Mouse (Mus musculus) forebrain, postnatal 0 days (tissue): ENCODE data around the gene Adcy9. TPM values are rescaled to one million over a fixed set of nuclear protein-coding genes. Genes with fewer than 3 reads are reported as not detected.

Experiments used
- ATAC-seq: fragments of 200-750 bp; cut with Nextera tagmentation; 2 replicates; pipeline ENCODE4 v1.8.0; 2017; ENCODE audit warnings: mild to moderate bottlenecking, moderate library complexity
- DNase-seq: peaks from one replicate; pipeline ENCODE4 v3.0.0-alpha.2; 2015
- H3K27ac ChIP-seq: fragments of 300-500 bp; sonication (generic); 2 replicates; pipeline ENCODE4 v1.5.1; 2014; ENCODE audit warnings: low read depth, mild to moderate bottlenecking, antibody characterized with exemption, low read length, moderate library complexity, mixed read lengths
- H3K27me3 ChIP-seq: fragments of 300-500 bp; sonication (generic); 2 replicates; pipeline ENCODE4 v1.6.1; 2014; ENCODE audit warnings: mild to moderate bottlenecking, low read length, mixed read lengths; ENCODE audit not compliant: insufficient read depth
- H3K36me3 ChIP-seq: fragments of 300-500 bp; sonication (generic); 2 replicates; pipeline ENCODE4 v1.6.1; 2014; ENCODE audit warnings: mild to moderate bottlenecking, moderate library complexity; ENCODE audit not compliant: insufficient read depth
- H3K4me1 ChIP-seq: fragments of 300-500 bp; sonication (generic); 2 replicates; pipeline ENCODE4 v1.6.1; 2014; ENCODE audit warnings: antibody characterized with exemption; ENCODE audit not compliant: insufficient read depth
- H3K4me2 ChIP-seq: fragments of 300-500 bp; sonication (generic); 2 replicates; pipeline ENCODE4 v1.6.1; 2014; ENCODE audit warnings: low read depth, mild to moderate bottlenecking, moderate library complexity
- H3K4me3 ChIP-seq: fragments of 300-500 bp; sonication (generic); 2 replicates; pipeline ENCODE4 v1.5.1; 2014; ENCODE audit warnings: low read depth, low read length, mixed read lengths
- H3K9ac ChIP-seq: fragments of 300-500 bp; sonication (generic); 2 replicates; pipeline ENCODE4 v1.6.1; 2014; ENCODE audit warnings: mild to moderate bottlenecking
- H3K9me3 ChIP-seq: fragments of 300-500 bp; sonication (generic); 2 replicates; pipeline ENCODE4 v1.6.1; 2016; ENCODE audit warnings: low read length
- CTCF ChIP-seq: sonication (generic); IDR thresholded peaks from 2 replicates; pipeline ENCODE4 v1.5.1; 2016; ENCODE audit warnings: antibody characterized with exemption, control low read depth, low read depth
- WGBS: fragments of 180-500 bp; shearing (Covaris S2); extraction: QIAGEN DNeasy Blood & Tissue Kit; methylation state at CpG from one replicate; pipeline ENCODE4 v1.1.7; 2014; 5-methylcytosine and 5-hydroxymethylcytosine counted together
- polyA plus RNA-seq: library from polyadenylated mRNA; unstranded; fragments of >200 nt; fragmentation: Nextera tagmentation; extraction: Ambion mirVana; gene quantifications from 2 replicates; pipeline ENCODE4 v1.2.1, GENCODE M21; 2015
- total RNA-seq: library from RNA; depleted of rRNA; stranded (reverse); fragments of >200 nt; gene quantifications from 2 replicates; pipeline ENCODE4 v1.2.3, GENCODE M21; 2014

Gene Adcy9
- total and polyA plus RNA-seq, 2 experiments from 2014 or later, result 3.8 to 19.9 TPM

DNA sequence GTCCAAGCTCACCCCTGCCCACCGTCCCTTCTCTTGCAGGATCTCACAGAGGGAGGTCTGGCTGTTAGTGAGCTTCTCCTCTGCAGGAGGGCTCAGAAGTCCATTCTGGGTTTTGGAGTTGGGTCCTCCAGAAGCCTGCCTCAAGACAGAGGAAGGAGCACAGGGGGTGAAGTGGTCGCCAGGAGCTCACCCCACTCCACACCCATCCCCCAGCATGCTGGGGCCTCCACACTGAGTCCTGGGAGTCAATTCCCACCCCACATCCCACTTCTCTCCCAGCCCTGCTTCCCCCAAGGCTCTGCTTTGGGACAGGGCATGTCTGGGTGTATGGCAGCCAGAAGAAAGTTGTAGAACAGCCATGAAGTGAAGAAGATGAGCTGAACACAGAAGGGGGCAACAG, 108.7 kb downstream of the Adcy9 start:
- no peak overlapping the region for H3K4me2 ChIP-seq
- no peak for DNase-seq
- no peaks in the 10 kb centered on the region for H3K9me3 ChIP-seq
- TF ChIP-seq CTCF, result no peak
- 34% methylated on average over 2 of the region's 2 CpGs for WGBS
- H3K9ac ChIP-seq, result no peak overlapping the region
- no peaks in the 10 kb centered on the region for H3K27me3 ChIP-seq
- no peak for ATAC-seq
- H3K36me3 ChIP-seq, result 0 out of 2 replicates have a peak, but pooled peaks cover 1% of the 10 kb centered on the region
- H3K27ac ChIP-seq, result no peak overlapping the region
- H3K4me1 ChIP-seq, result no peaks in the 10 kb centered on the region
- H3K4me3 ChIP-seq, result no peak overlapping the region

DNA sequence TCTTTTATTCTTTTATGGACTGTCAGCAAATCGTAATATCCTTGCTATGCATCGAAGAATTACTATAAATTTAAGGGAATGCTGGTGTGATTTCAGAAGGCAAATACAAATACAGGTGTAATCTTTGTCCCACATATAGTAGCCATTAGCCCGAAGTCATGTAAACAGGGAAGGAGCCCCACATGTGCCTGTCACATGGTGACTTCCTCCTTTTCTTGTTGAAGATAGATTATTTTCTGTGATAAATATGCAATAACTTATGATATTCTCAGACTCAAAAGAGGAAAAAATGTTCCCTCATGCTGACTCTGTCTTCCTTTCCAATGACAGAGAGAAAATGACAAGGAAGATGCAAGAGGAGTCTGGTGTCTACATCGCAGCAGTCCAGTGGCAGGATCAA, 112.5 kb downstream of the Adcy9 start:
- Histone ChIP-seq H3K27me3 (no peaks in the 10 kb centered on the region), H3K36me3 (peaks cover 26% of the 10 kb centered on the region; the same call in 1 of the 2 replicates), H3K4me1 (no peaks in the 10 kb centered on the region), H3K9me3 (no peaks in the 10 kb centered on the region), H3K9ac (no peak overlapping the region), H3K27ac (no peak overlapping the region), H3K4me3 (no peak overlapping the region), H3K4me2 (no peak overlapping the region)
- no peak for DNase-seq
- ATAC-seq, result no peak
- 87% methylated on average over 4 of the region's 4 CpGs for WGBS
- TF ChIP-seq CTCF, result no peak

DNA sequence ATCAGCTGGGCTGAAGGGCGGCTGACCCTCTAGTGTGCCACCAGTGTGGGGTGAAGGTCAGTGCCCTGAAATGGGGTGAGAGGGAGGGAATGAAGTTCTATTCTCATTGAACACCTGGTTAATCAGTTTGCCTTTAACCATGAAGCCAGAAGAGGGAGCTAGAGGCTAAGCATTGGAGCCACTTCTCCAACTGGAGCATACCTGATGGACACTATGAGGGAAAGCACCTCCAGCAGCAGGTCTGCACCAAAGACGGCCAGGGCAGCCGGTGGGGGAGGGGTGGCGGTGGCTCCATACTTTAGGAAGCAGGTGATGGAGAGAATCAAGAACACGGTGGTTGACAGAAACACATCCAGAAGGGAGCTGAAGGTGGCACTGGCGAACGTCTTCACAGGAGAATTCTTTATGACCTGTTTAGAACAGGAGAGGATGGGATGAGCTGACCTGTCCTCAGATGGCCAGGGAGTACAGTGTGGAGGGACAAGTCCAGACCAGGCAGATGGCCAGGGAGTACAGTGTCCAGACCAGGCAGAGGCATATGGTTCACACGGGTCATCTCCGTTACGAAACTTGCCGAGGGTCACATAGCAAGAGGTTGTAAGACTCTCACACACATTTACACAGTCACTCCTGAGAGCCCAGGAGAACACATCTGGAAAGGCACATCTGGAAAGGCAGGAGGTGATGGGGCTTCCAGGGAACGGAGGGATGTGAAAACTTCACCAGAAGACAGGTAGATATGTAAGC, 115.9 kb downstream of the Adcy9 start:
- peaks cover 28% of the 10 kb centered on the region; the same call in 1 of the 2 replicates for H3K36me3 ChIP-seq
- no peaks in the 10 kb centered on the region for H3K4me1 ChIP-seq
- H3K9ac ChIP-seq, result no peak overlapping the region
- 67% methylated on average over 12 of the region's 12 CpGs for WGBS
- ATAC-seq (peak; percentile 45; the same call in 1 of the 2 replicates), DNase-seq (peak; percentile 64)
- H3K27me3 ChIP-seq, result no peaks in the 10 kb centered on the region
- H3K9me3 ChIP-seq, result no peaks in the 10 kb centered on the region
- no peak overlapping the region for H3K4me3 ChIP-seq
- no peak overlapping the region for H3K27ac ChIP-seq
- H3K4me2 ChIP-seq, result no peak overlapping the region
- peak; percentile 76 for TF ChIP-seq CTCF

DNA sequence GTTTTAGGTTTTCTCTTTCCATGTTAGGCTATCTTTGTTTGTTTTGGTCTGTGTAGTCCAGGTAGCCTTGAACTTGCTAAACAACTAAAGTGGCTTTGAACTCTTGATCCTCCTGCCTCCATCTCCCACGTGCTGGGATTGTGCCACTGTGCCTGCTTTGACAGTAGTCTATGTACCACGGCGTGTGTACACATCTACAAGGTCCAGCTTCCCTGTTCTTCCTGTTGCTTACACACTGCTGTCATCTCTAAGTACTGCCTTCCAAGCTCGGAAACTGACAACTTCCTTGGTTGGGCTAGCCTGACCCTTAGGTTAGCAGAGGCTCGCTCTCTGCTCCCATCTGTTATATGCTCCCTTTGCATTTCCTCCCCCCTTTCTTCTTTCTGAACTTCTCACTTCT, 116.7 kb downstream of the Adcy9 start:
- Histone ChIP-seq H3K4me1 (no peaks in the 10 kb centered on the region), H3K9me3 (no peaks in the 10 kb centered on the region), H3K4me3 (no peak overlapping the region), H3K36me3 (peaks cover 28% of the 10 kb centered on the region; the same call in 1 of the 2 replicates), H3K4me2 (no peak overlapping the region), H3K27ac (no peak overlapping the region), H3K27me3 (no peaks in the 10 kb centered on the region), H3K9ac (no peak overlapping the region)
- TF ChIP-seq CTCF, result no peak
- WGBS, result 80% methylated on average over 5 of the region's 5 CpGs
- DNase-seq (no peak), ATAC-seq (no peak)

DNA sequence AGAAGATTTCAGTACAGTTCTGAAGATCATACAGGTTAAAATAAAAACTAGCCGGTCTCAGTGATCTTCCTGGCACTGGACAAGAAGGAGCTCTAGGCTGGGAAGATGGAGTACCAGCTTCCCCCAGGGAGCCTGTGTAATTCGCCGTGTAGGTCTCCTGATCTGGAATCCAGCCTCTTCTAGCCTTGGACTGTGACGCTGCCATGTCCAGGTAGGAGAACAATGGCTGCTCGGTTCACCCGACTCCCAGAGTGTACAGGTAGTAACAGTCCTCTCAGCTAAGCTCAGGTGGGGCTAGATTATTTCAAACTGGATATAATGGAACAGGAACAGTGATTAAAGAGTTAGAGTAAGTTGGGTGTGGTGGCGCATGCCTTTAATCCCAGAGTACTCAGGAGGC, 120.0 kb downstream of the Adcy9 start:
- Histone ChIP-seq H3K4me3 (no peak overlapping the region), H3K36me3 (peaks cover 25% of the 10 kb centered on the region; the same call in 1 of the 2 replicates), H3K4me1 (no peaks in the 10 kb centered on the region), H3K9me3 (no peaks in the 10 kb centered on the region), H3K27ac (no peak overlapping the region), H3K9ac (no peak overlapping the region), H3K4me2 (no peak overlapping the region), H3K27me3 (no peaks in the 10 kb centered on the region)
- WGBS, result 89% methylated on average over 7 of the region's 7 CpGs
- no peak for TF ChIP-seq CTCF
- DNase-seq (no peak), ATAC-seq (no peak)

DNA sequence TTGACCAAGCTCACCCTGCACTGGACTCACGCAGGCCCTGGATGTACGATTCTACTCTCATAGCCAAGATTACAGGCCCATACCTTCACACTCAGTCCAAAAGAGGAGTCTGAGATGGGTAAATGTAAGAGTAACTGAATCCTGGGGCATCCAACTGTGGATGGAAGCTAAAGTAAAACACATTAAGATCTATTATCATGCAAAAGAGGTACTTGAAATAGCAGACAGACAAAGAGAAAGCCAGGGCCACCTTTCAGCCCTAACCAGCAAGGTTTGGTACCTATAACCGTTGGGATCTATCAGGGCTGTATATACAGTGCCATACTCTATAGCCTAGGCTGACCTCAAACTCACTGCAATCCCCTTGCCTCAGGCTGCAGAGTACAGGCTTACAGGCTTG, 127.0 kb downstream of the Adcy9 start:
- Histone ChIP-seq H3K36me3 (peaks cover 19% of the 10 kb centered on the region), H3K9me3 (no peaks in the 10 kb centered on the region), H3K27me3 (no peaks in the 10 kb centered on the region), H3K4me2 (no peak overlapping the region), H3K27ac (no peak overlapping the region), H3K4me1 (no peaks in the 10 kb centered on the region), H3K4me3 (no peak overlapping the region), H3K9ac (no peak overlapping the region)
- TF ChIP-seq CTCF, result no peak
- DNase-seq (no peak), ATAC-seq (no peak)
- 78% methylated on average over 3 of the region's 3 CpGs for WGBS

DNA sequence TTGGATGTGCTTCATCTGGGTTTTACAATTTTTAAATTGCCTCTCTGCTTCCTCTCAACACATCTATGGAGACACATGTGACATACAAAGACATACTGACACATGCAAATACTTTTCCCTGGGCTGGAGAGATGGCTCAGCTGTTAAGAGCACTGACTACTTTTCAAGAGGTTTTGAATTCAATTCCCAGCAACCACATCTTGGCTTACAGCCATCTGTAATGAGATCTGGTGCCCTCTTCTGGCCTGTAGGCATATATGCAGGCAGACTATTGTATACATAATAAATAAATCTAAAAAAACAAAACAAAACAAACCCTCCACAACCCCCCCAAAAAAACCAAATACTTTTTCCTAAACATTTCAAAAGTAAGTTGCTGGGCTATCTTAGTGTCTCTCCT, 130.8 kb downstream of the Adcy9 start:
- H3K27ac ChIP-seq, result no peak overlapping the region
- no peak overlapping the region for H3K4me3 ChIP-seq
- no peaks in the 10 kb centered on the region for H3K9me3 ChIP-seq
- no peak overlapping the region for H3K4me2 ChIP-seq
- peak; percentile 53 for TF ChIP-seq CTCF
- peak; percentile 35 for DNase-seq
- H3K9ac ChIP-seq, result no peak overlapping the region
- no peak for ATAC-seq
- no peaks in the 10 kb centered on the region for H3K4me1 ChIP-seq
- peaks cover 20% of the 10 kb centered on the region for H3K36me3 ChIP-seq
- H3K27me3 ChIP-seq, result no peaks in the 10 kb centered on the region
